Mouse (Mus musculus) myocyte (in vitro differentiated cells): ENCODE results near the gene Ltk.

Experiments used
- E2F4 ChIP-seq: IDR thresholded peaks from one replicate; pipeline ENCODE4 v1.6.1; 2011; ENCODE audit warnings: mild to moderate bottlenecking, control low read depth, moderate library complexity; ENCODE audit not compliant: insufficient read depth
- POLR2A ChIP-seq: IDR thresholded peaks from one replicate; pipeline ENCODE4 v1.6.1; 2011; ENCODE audit warnings: low read depth, mild to moderate bottlenecking, control low read depth, moderate library complexity; ENCODE audit not compliant: insufficient read length
- POLR2AphosphoS2 ChIP-seq: IDR thresholded peaks from one replicate; pipeline ENCODE4 v1.6.1; 2011; ENCODE audit warnings: low read depth, control low read depth; ENCODE audit not compliant: insufficient read length
- TCF12 ChIP-seq: IDR thresholded peaks from one replicate; pipeline ENCODE4 v1.6.1; 2011; ENCODE audit warnings: mild to moderate bottlenecking, control low read depth; ENCODE audit not compliant: poor library complexity, insufficient read depth, severe bottlenecking
- TCF3 ChIP-seq: IDR thresholded peaks from one replicate; pipeline ENCODE4 v1.6.1; 2011; ENCODE audit warnings: low read depth, control low read depth; ENCODE audit not compliant: insufficient read length
- USF1 ChIP-seq: IDR thresholded peaks from one replicate; pipeline ENCODE4 v1.6.1; 2011; ENCODE audit warnings: low read depth, mild to moderate bottlenecking, control low read depth, moderate library complexity

DNA sequence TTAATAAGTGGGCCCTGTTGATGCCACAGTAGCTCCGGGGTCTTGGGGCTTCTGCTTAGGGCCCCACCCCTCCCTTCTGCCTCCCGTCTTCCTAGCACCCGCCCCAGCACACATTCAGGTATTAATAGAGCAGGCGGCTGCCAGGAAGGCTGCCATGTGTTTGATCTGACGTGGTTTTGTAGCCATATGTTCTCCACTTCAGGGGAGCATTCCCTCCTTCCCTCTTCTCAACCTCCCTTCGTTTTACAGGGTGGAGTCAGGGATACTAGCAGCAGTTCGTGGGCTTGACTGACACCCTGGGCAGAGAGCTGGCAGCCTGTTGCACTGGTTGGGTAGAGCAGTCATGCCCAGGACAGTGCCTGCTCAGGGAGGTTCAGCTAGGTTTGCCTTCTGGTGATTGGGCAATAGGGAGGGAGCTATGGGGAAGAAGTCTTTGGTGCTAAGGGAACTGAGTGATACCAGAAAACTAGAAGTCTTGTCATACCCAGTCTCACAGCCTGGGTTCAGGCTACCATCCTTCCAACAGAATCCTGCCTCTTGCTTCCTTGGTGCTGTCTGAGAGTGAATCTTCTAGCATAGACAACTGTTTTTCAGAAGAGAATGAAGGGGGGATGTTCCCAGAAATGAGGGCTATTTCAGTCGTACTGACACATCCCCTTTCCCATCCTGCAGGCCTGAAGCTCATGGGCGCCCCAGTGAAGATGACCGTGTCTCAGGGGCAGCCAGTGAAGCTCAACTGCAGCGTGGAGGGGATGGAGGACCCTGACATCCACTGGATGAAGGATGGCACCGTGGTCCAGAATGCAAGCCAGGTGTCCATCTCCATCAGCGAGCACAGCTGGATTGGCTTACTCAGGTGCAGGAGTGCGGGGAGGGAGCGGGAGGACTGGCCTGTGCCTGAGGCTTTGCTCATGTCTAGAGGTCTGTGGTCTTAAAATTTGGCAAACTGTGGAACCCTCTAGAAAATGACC lies 40.9 kb upstream of the Ltk start:
- no peak for TF ChIP-seq POLR2A
- TF ChIP-seq TCF12: no peak
- no peak for TF ChIP-seq USF1
- TF ChIP-seq POLR2AphosphoS2: no peak
- TF ChIP-seq TCF3: no peak
- no peak for TF ChIP-seq E2F4
